Mouse (Mus musculus): ENCODE measurements around the gene Oaz2.

GRCm38 (mm10) chr9:65622826-65623225 is 45.0 kb upstream of the Oaz2 start:
- TF ChIP-seq POLR2A (IDR thresholded peaks at IDR 0.05; ENCODE audit: insufficient read depth, low read depth, low read length): no peak
- no peak for TF ChIP-seq CTCF (IDR thresholded peaks at IDR 0.05; ENCODE audit: insufficient read depth, low read depth, low read length)
